Mouse (Mus musculus): Measurements from ENCODE around the gene Cdh10. TPM values are rescaled to one million over a fixed set of nuclear protein-coding genes. Genes with fewer than 3 reads are reported as not detected.

Gene Cdh10
- polyA plus RNA-seq, 1 experiment = 0.04 TPM

DNA sequence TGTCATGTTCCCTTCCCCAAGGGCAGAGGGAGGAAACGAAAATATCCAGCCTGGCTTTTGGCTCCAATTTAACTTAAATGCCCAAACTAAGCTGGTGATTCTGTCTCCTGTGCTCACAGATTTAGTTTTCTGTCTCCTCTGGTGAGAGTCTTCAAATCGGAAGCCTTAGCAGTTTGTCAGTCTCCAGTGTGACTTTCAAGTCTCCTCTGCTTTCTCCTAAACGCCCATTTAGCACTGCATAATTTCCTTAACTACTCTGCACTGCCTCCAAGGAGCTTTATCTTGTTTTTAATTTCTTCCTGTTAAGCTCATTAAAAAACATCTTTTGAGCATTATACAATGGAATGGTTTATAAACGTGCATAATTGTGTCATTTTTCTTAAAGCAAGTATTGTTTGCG is 156.3 kb downstream of the Cdh10 start:
- no peak for DNase-seq (ENCODE audit: low read depth)

DNA sequence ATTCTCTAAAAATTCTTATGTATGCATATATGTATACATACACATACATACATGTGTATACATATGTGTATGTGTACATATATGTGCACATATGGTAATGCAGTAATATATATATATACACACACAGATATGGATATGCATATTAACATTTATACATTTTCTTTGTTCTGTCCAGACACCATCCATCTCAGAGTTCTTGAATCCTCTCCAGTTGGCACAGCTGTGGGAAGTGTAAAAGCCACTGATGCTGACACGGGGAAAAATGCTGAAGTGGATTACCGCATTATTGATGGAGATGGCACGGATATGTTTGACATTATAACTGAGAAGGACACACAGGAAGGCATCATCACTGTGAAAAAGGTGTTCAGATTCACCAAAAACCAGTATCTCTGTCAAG is 166.1 kb downstream of the Cdh10 start:
- no peak for DNase-seq (ENCODE audit: low read depth)

- DNase-seq (ENCODE audit: low read depth) = no peak
Measured at GRCm38 (mm10) chr15:18987671-18988070, 168.9 kb downstream of the Cdh10 start.

DNA sequence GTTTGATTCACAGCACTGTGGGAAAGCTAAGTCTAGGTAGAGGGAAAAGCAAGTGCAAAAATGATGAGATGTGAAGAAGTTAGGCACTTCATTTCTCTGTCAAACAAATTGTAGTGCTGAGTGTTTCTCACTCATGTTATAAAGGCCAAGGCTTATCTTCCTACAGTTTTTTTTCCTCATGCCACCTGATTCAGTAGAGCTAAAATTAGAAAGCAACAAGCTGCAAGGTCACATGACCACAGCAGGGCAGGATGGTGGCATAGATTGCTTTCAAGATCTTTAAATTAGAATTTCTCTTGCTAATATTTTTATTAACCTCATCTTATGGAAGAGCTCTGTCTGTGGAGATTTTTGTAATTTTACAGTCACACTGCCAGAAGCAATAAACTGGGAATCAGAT is 174.8 kb downstream of the Cdh10 start:
- no peak for DNase-seq (ENCODE audit: low read depth)

DNA sequence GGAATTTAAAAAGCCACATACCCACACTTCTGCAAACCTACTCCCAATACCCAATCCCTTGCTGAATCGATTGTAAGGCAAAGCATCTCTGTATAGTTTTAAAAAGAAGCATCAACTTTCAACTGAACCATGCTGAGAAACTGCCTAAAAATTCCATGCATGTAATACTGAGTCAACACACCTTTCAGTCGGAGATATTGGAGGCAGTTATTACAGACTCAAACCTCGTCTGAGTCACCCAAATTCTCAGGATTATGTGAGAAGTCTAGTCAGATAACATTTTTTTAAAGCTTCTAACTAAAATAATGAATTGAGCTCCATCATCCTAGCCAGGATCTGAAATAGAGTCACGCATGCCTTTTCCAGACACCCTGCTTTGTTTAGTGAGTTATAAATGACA is 175.5 kb downstream of the Cdh10 start:
- no peak for DNase-seq (ENCODE audit: low read depth)

GRCm38 (mm10) chr15:19010829-19011228 is 192.1 kb downstream of the Cdh10 start:
- no peak for DNase-seq (ENCODE audit: low read depth)

DNA sequence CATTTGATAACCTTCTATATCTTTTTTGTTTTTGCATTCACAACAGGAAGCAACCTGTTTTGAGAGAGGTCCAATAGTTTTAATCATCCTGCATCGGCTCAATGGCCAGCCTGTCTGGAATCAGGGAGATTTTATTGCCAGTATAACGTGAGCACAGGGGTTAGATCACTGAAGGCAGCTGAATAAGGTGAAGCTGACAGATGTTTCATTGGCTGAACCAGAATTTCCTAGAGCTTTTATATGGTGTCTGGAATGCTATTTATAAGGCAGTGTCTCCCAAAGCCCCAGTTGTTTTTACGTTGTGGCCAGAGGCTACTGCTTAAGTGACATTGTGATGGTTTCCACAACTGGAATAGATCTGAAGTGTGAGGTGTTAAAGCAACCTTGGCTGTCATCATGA is 214.2 kb downstream of the Cdh10 start:
- DNase-seq (ENCODE audit: low read depth) = no peak

DNA sequence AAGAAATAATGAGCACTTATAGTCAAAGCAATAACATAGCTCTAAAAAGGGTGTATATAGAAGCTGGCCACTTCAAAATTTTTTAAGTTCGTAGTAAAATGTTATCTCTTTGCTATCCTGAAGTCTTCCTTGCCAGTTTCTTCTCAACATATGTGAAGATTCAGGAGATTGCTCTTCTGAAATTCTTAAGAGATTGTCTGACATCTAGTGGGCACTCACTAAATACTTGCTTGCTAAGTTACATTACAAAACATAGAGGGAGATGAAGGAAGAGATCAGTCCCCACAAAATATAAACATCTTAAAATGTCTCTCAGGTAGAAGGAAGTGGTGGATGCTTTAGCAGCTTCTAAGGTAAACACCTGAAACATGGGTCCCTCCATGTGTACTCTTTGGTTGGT is 221.3 kb downstream of the Cdh10 start:
- no peak for DNase-seq (ENCODE audit: low read depth)

Data from gonadal fat pad, adult 2 months (tissue).